Mouse (Mus musculus): ENCODE data around the gene Ascc2. TPM values are rescaled to one million over a fixed set of nuclear protein-coding genes. Genes with fewer than 3 reads are reported as not detected.

Ascc2 gene
- polyA plus RNA-seq, 1 experiment from 2014 or later = 36.6 TPM

DNA sequence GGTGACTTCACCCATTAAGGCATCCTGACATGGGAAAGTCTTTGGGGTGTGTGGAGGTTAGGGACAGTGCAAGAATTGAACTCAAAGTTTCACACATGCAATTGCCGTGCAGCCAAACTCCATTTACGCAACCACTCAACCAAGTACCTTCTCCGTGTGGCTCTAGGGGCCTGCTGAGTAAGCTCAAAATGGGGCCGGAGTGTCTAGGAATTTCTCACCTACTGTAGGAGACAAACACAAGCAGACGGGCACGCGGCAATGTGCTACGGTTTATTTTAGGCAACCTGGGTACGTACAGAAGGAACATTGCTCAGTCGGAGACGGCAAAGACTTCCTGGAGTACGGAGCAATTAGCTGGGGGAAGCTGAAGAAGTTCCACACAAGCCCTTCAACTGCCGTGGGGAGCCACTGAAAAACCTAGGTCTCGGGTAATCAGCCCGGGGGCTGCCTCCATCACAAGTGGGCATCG is 17.5 kb upstream of the Ascc2 start, which contains the start of gene Gm11032:
TSS of gene Gm11032 (plus strand) at position 51 of the 469 bp plus-strand sequence.
- H3K27ac ChIP-seq (ENCODE audit: low read depth) = no peak within 1 kb of the TSS; the same call in 1 of the 2 replicates
- ATAC-seq (ENCODE audit: insufficient read depth) = no peak

DNA sequence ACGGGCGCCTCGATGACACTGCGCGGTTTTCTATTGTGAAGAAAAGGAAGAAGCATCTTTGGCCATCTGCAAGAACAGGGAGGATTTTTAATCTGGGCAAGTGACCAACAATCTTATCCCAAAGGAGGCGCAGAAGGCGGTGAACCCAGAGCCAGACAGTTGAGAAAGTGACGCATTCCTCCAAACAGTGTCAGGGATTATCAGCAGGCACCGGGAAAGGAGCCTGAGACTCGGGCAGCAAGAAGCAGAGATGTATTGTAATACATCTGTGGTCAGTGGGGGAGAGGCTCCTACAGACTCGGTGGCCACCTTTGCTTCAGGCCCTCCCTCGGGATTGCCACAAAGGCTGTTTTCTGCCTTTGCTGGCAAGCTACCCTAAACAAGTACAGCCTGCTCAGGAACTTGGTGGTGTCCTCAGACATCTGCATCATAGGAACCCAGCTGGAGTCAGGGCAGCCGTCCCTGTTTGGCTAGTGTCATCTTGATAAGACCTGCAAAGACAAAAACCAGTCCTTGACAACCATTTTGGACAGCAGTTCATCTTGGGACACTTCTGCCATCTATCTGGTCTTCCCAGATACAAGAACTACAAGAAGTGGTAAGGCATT is 16.9 kb upstream of the Ascc2 start:
- TF ChIP-seq CTCF (IDR thresholded peaks at IDR 0.05; ENCODE audit: low read depth) = no peak
- H3K4me1 ChIP-seq (ENCODE audit: insufficient read depth) = no peaks in the 10 kb centered on the region
- ATAC-seq (ENCODE audit: insufficient read depth) (no peak), DNase-seq (peak; percentile 46)
- no peak overlapping the region for H3K4me3 ChIP-seq (ENCODE audit: low read depth, low read length)
- no peak overlapping the region for H3K9ac ChIP-seq
- no peaks in the 10 kb centered on the region for H3K9me3 ChIP-seq (ENCODE audit: low read depth, low read length)
- no peaks in the 10 kb centered on the region for H3K36me3 ChIP-seq (ENCODE audit: insufficient read depth)
- no peak overlapping the region; the same call in 1 of the 2 replicates for H3K4me2 ChIP-seq
- 39% methylated on average over 13 of the region's 13 CpGs for WGBS
- no peak overlapping the region; the same call in 1 of the 2 replicates for H3K27ac ChIP-seq (ENCODE audit: low read depth)
- no peaks in the 10 kb centered on the region for H3K27me3 ChIP-seq (ENCODE audit: insufficient read depth, low read length)

More for the DNA sequence above, 17.5 kb upstream of the Ascc2 start, which contains the start of gene Gm11032:
- WGBS = 56% methylated on average over 16 of the region's 16 CpGs
- Histone ChIP-seq H3K36me3 (ENCODE audit: insufficient read depth) (no peaks in the 10 kb centered on the region), H3K4me2 (no peak within 1 kb of the TSS; the same call in 1 of the 2 replicates), H3K9ac (no peak within 1 kb of the TSS), H3K4me3 (ENCODE audit: low read depth, low read length) (no peak within 1 kb of the TSS), H3K9me3 (ENCODE audit: low read depth, low read length) (no peaks in the 10 kb centered on the region), H3K27me3 (ENCODE audit: insufficient read depth, low read length) (no peaks in the 10 kb centered on the region), H3K4me1 (ENCODE audit: insufficient read depth) (no peaks in the 10 kb centered on the region)
- TF ChIP-seq CTCF (IDR thresholded peaks at IDR 0.05; ENCODE audit: low read depth) = no peak
- no peak for DNase-seq

DNA sequence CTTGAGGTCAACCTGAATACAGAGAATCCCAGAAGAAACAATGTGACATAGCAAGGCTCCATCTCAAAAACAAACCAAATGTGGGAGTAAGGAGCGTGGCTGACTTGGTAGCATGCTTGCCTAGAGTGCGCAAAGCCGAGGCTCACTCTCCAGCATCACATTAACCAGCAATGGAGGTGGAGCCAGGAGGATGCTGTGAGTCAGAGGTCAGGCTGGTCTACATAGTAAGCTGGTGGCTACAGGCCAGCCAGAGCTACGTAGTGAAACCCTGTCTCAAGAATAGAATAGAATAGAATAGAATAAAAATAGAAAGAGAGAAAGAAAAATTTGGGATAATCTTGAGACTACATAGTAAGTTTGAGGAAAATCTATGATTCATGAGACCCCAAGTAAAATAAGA is 15.7 kb upstream of the Ascc2 start:
- WGBS = 65% methylated on average over 4 of the region's 4 CpGs
- Histone ChIP-seq H3K27me3 (ENCODE audit: insufficient read depth, low read length) (no peaks in the 10 kb centered on the region), H3K4me2 (no peak overlapping the region), H3K9me3 (ENCODE audit: low read depth, low read length) (no peaks in the 10 kb centered on the region), H3K27ac (ENCODE audit: low read depth) (no peak overlapping the region), H3K4me3 (ENCODE audit: low read depth, low read length) (no peak overlapping the region), H3K4me1 (ENCODE audit: insufficient read depth) (no peaks in the 10 kb centered on the region), H3K9ac (no peak overlapping the region), H3K36me3 (ENCODE audit: insufficient read depth) (no peaks in the 10 kb centered on the region)
- no peak for DNase-seq
- no peak for ATAC-seq (ENCODE audit: insufficient read depth)
- no peak for TF ChIP-seq CTCF (IDR thresholded peaks at IDR 0.05; ENCODE audit: low read depth)

DNA sequence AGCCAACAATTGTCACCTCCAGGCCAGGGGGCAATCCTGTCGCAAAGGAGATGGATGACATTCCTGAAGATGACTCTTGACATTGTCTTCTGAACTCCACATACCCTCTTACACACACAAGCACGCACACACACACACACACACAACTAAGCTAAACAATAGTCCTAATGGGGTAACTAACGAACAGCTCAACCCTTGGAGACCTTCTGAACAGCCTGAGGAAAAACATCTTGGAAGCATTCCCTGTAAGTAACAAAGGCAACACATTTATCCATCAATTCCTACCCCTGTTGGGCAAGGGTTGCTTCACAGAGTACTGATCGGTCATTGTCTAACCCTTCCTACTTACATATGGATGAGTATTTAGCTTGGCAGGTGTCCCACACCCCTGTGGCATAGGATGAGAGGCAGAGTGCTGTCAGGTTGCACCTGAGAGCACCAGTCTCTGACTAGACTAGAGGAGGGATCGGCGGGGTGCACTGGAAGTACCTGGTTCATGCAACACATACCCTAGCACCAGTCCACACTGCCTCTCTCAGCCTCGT is 15.0 kb upstream of the Ascc2 start:
- no peak for DNase-seq
- Histone ChIP-seq H3K4me2 (no peak overlapping the region), H3K27me3 (ENCODE audit: insufficient read depth, low read length) (no peaks in the 10 kb centered on the region), H3K36me3 (ENCODE audit: insufficient read depth) (no peaks in the 10 kb centered on the region), H3K27ac (ENCODE audit: low read depth) (no peak overlapping the region), H3K9me3 (ENCODE audit: low read depth, low read length) (no peaks in the 10 kb centered on the region), H3K9ac (no peak overlapping the region), H3K4me1 (ENCODE audit: insufficient read depth) (no peaks in the 10 kb centered on the region), H3K4me3 (ENCODE audit: low read depth, low read length) (no peak overlapping the region)
- no peak for TF ChIP-seq CTCF (IDR thresholded peaks at IDR 0.05; ENCODE audit: low read depth)
- ATAC-seq (ENCODE audit: insufficient read depth) = no peak
- 56% methylated on average over 7 of the region's 7 CpGs for WGBS

DNA sequence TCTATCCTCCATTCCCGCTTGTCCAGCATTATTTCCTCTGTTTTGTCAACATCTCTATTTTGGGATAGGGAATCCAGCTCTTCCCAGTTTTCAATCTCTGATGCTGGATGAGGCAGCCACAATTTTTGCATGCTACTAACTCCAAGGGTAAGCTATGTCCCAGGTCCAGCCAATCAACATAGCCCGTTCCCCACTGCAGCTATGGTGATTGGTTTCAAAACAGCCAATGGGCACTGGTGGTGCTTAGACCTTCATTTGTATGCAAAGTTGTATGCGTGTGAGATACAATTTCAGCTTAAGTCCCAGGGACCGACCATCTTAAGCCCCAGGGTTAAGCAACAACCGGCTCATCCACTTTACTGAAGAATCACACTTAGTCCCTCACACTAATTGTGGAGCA is 14.6 kb upstream of the Ascc2 start:
- WGBS = 54% methylated on average over 5 of the region's 5 CpGs

DNA sequence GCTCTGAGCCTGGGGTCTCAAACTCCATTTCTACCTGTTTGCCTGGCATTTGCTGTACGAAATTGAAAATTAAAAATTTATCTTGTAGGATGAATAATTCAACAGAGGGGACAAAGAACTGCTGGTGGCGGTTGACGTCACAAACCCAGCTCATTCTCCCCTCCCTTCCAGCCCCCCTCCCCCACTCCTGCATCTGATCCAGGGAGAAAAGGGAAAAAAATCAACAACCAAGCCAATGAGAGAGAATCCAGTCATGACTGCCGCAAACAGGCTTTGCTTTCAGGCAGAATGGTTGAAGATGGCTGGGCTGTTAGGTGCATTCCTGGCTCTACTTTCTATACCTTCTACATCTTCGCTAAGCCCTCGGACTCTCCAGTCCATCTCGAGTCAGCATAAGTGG is 11.6 kb upstream of the Ascc2 start:
- Histone ChIP-seq H3K27ac (ENCODE audit: low read depth) (no peak overlapping the region), H3K4me3 (ENCODE audit: low read depth, low read length) (no peak overlapping the region), H3K4me1 (ENCODE audit: insufficient read depth) (no peaks in the 10 kb centered on the region), H3K9ac (no peak overlapping the region), H3K27me3 (ENCODE audit: insufficient read depth, low read length) (no peaks in the 10 kb centered on the region), H3K4me2 (no peak overlapping the region), H3K36me3 (ENCODE audit: insufficient read depth) (no peaks in the 10 kb centered on the region), H3K9me3 (ENCODE audit: low read depth, low read length) (no peaks in the 10 kb centered on the region)
- DNase-seq (no peak), ATAC-seq (ENCODE audit: insufficient read depth) (no peak)
- TF ChIP-seq CTCF (IDR thresholded peaks at IDR 0.05; ENCODE audit: low read depth) = no peak
- 67% methylated on average over 7 of the region's 7 CpGs for WGBS

More for the DNA sequence above, 14.6 kb upstream of the Ascc2 start:
- no peak overlapping the region for H3K4me2 ChIP-seq
- TF ChIP-seq CTCF (IDR thresholded peaks at IDR 0.05; ENCODE audit: low read depth) = no peak
- no peaks in the 10 kb centered on the region for H3K36me3 ChIP-seq (ENCODE audit: insufficient read depth)
- no peaks in the 10 kb centered on the region for H3K27me3 ChIP-seq (ENCODE audit: insufficient read depth, low read length)
- no peak overlapping the region for H3K9ac ChIP-seq
- no peak overlapping the region for H3K27ac ChIP-seq (ENCODE audit: low read depth)
- DNase-seq (no peak), ATAC-seq (ENCODE audit: insufficient read depth) (no peak)
- no peaks in the 10 kb centered on the region for H3K4me1 ChIP-seq (ENCODE audit: insufficient read depth)
- no peaks in the 10 kb centered on the region for H3K9me3 ChIP-seq (ENCODE audit: low read depth, low read length)
- no peak overlapping the region for H3K4me3 ChIP-seq (ENCODE audit: low read depth, low read length)

DNA sequence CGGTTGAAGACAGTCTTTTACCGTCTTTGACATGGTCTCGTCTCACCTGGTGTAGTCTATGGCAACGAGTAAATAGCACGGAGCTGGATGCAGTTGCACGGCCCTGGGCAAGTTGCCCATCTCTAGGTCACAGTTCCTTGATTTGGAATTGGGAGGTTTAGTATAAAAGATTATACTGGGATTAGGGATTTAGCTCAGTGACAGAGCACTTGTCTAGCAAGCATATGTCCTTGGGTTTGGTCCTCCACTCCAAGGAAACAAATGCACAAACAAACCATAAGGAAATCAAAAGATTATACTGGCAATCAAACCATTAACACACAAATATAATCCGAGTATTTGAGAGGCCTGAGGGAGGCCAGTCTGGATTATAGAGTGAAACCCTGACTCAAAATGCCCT is 9.9 kb upstream of the Ascc2 start:
- DNase-seq = no peak
- WGBS = 69% methylated on average over 7 of the region's 7 CpGs

More for the DNA sequence above, 9.9 kb upstream of the Ascc2 start:
- Histone ChIP-seq H3K4me1 (ENCODE audit: insufficient read depth) (no peaks in the 10 kb centered on the region), H3K9ac (no peak overlapping the region), H3K4me2 (no peak overlapping the region), H3K36me3 (ENCODE audit: insufficient read depth) (no peaks in the 10 kb centered on the region), H3K9me3 (ENCODE audit: low read depth, low read length) (no peaks in the 10 kb centered on the region), H3K27me3 (ENCODE audit: insufficient read depth, low read length) (no peaks in the 10 kb centered on the region), H3K4me3 (ENCODE audit: low read depth, low read length) (no peak overlapping the region), H3K27ac (ENCODE audit: low read depth) (no peak overlapping the region)
- no peak for TF ChIP-seq CTCF (IDR thresholded peaks at IDR 0.05; ENCODE audit: low read depth)
- ATAC-seq (ENCODE audit: insufficient read depth) = no peak

Data from lung, embryonic 14.5 days (tissue).